Mouse (Mus musculus) liver, embryonic 15.5 days (tissue): ENCODE measurements around the gene Olfr458. TPM values are rescaled to one million over a fixed set of nuclear protein-coding genes. Genes with fewer than 3 reads are reported as not detected.

ENCODE experiments used
- ATAC-seq: fragments of 200-750 bp; cut with Nextera tagmentation; 2 replicates; pipeline ENCODE4 v1.8.0; 2017; ENCODE audit warnings: moderate number of reproducible peaks, mild to moderate bottlenecking, moderate library complexity; ENCODE audit not compliant: insufficient read depth
- H3K27ac ChIP-seq: fragments of 300-500 bp; sonication (generic); replicated peaks from 2 replicates; pipeline ENCODE4 v1.5.1; 2015; ENCODE audit warnings: mild to moderate bottlenecking, inconsistent platforms
- H3K27me3 ChIP-seq: fragments of 300-500 bp; sonication (generic); 2 replicates; pipeline ENCODE4 v1.6.1; 2015; ENCODE audit warnings: mild to moderate bottlenecking, inconsistent platforms
- H3K36me3 ChIP-seq: fragments of 300-500 bp; sonication (generic); replicated peaks from 2 replicates; pipeline ENCODE4 v1.6.1; 2015; ENCODE audit warnings: moderate library complexity, mild to moderate bottlenecking, inconsistent platforms
- H3K4me1 ChIP-seq: fragments of 300-500 bp; sonication (generic); replicated peaks from 2 replicates; pipeline ENCODE4 v1.6.1; 2015; ENCODE audit warnings: inconsistent platforms
- H3K4me2 ChIP-seq: fragments of 300-500 bp; sonication (generic); 2 replicates; pipeline ENCODE4 v1.6.1; 2015; ENCODE audit warnings: moderate library complexity, mild to moderate bottlenecking, inconsistent platforms
- H3K4me3 ChIP-seq: fragments of 300-500 bp; sonication (generic); replicated peaks from 2 replicates; pipeline ENCODE4 v1.5.1; 2015; ENCODE audit warnings: mild to moderate bottlenecking, inconsistent platforms
- H3K9ac ChIP-seq: fragments of 300-500 bp; sonication (generic); 2 replicates; pipeline ENCODE4 v1.6.1; 2015; ENCODE audit warnings: moderate library complexity, mild to moderate bottlenecking, inconsistent platforms
- H3K9me3 ChIP-seq: fragments of 300-500 bp; sonication (generic); replicated peaks from 2 replicates; pipeline ENCODE4 v1.6.1; 2016; ENCODE audit warnings: inconsistent platforms
- WGBS: fragments of 180-500 bp; shearing (Covaris S2); methylation state at CpG from one replicate; pipeline ENCODE4 v1.1.7; 2015; ENCODE audit warnings: mixed read lengths; ENCODE audit not compliant: insufficient replicate concordance; 5-methylcytosine and 5-hydroxymethylcytosine counted together
- polyA plus RNA-seq: library from polyadenylated mRNA; unstranded; fragments of >200 nt; fragmentation: Nextera tagmentation; extraction: Ambion mirVana; gene quantifications from 2 replicates; pipeline ENCODE4 v1.2.1, GENCODE M21; 2015

The Olfr458 gene
- polyA plus RNA-seq, 1 experiment from 2014 or later = not detected

- 42% methylated on average over 2 of the region's 2 CpGs for WGBS
- Histone ChIP-seq H3K27me3 (no peaks in the 10 kb centered on the region), H3K4me2 (no peak overlapping the region), H3K4me1 (no peaks in the 10 kb centered on the region), H3K36me3 (no peaks in the 10 kb centered on the region), H3K27ac (no peak overlapping the region), H3K9ac (no peak overlapping the region), H3K9me3 (no peaks in the 10 kb centered on the region), H3K4me3 (no peak overlapping the region)
- no peak for ATAC-seq
These were observed 23.6 kb downstream of the Olfr458 start for GRCm38 (mm10) chr6:42441395-42441794.

- H3K4me3 ChIP-seq = no peak overlapping the region
- WGBS = 36% methylated on average over 2 of the region's 2 CpGs
- H3K27ac ChIP-seq = no peak overlapping the region
- no peaks in the 10 kb centered on the region for H3K27me3 ChIP-seq
- H3K9me3 ChIP-seq = no peaks in the 10 kb centered on the region
- H3K9ac ChIP-seq = no peak overlapping the region
- no peaks in the 10 kb centered on the region for H3K36me3 ChIP-seq
- no peaks in the 10 kb centered on the region for H3K4me1 ChIP-seq
- no peak for ATAC-seq
- H3K4me2 ChIP-seq = no peak overlapping the region
These were observed 29.5 kb downstream of the Olfr458 start for GRCm38 (mm10) chr6:42435490-42435889.

GRCm38 (mm10) chr6:42434446-42434845 is 30.6 kb downstream of the Olfr458 start, which contains the start of gene Tas2r126:
Gene Tas2r126, plus strand, starts transcription at chr6:42434535.
- ATAC-seq = no peak
- 48% methylated on average over 6 of the region's 6 CpGs for WGBS

GRCm38 (mm10) chr6:42433554-42433953 is 31.4 kb downstream of the Olfr458 start:
- H3K4me2 ChIP-seq = no peak overlapping the region
- no peak for ATAC-seq
- H3K9me3 ChIP-seq = no peaks in the 10 kb centered on the region
- no peak overlapping the region for H3K4me3 ChIP-seq
- H3K27ac ChIP-seq = no peak overlapping the region
- no peaks in the 10 kb centered on the region for H3K27me3 ChIP-seq
- WGBS = 39% methylated on average over 2 of the region's 2 CpGs
- no peak overlapping the region for H3K9ac ChIP-seq
- no peaks in the 10 kb centered on the region for H3K4me1 ChIP-seq
- no peaks in the 10 kb centered on the region for H3K36me3 ChIP-seq

More at GRCm38 (mm10) chr6:42434446-42434845, 30.6 kb downstream of the Olfr458 start, which contains the start of gene Tas2r126:
- H3K36me3 ChIP-seq = no peaks in the 10 kb centered on the region
- no peaks in the 10 kb centered on the region for H3K4me1 ChIP-seq
- H3K9ac ChIP-seq = no peak within 1 kb of the TSS
- H3K4me2 ChIP-seq = no peak within 1 kb of the TSS
- no peaks in the 10 kb centered on the region for H3K27me3 ChIP-seq
- no peak within 1 kb of the TSS for H3K27ac ChIP-seq
- H3K9me3 ChIP-seq = no peaks in the 10 kb centered on the region
- H3K4me3 ChIP-seq = no peak within 1 kb of the TSS

- WGBS = 59% methylated on average over 4 of the region's 4 CpGs
- Histone ChIP-seq H3K36me3 (no peaks in the 10 kb centered on the region), H3K27me3 (no peaks in the 10 kb centered on the region), H3K4me3 (no peak overlapping the region), H3K4me1 (no peaks in the 10 kb centered on the region), H3K9me3 (no peaks in the 10 kb centered on the region), H3K27ac (no peak overlapping the region), H3K9ac (no peak overlapping the region), H3K4me2 (no peak overlapping the region)
- ATAC-seq = no peak
These were observed 38.7 kb downstream of the Olfr458 start for GRCm38 (mm10) chr6:42426337-42426736.

GRCm38 (mm10) chr6:42424472-42424871 is 40.5 kb downstream of the Olfr458 start:
- no peaks in the 10 kb centered on the region for H3K4me1 ChIP-seq
- no peak overlapping the region for H3K27ac ChIP-seq
- H3K9ac ChIP-seq = no peak overlapping the region
- no peak overlapping the region for H3K4me3 ChIP-seq
- H3K4me2 ChIP-seq = no peak overlapping the region
- no peak for ATAC-seq
- H3K9me3 ChIP-seq = no peaks in the 10 kb centered on the region
- H3K36me3 ChIP-seq = no peaks in the 10 kb centered on the region
- WGBS = 48% methylated on average over 3 of the region's 3 CpGs
- no peaks in the 10 kb centered on the region for H3K27me3 ChIP-seq

- H3K27me3 ChIP-seq = no peaks in the 10 kb centered on the region
- H3K36me3 ChIP-seq = no peaks in the 10 kb centered on the region
- 36% methylated on average over 2 of the region's 2 CpGs for WGBS
- no peak overlapping the region for H3K27ac ChIP-seq
- H3K9ac ChIP-seq = no peak overlapping the region
- ATAC-seq = no peak
- H3K9me3 ChIP-seq = no peaks in the 10 kb centered on the region
- no peak overlapping the region for H3K4me3 ChIP-seq
- H3K4me2 ChIP-seq = no peak overlapping the region
- no peaks in the 10 kb centered on the region for H3K4me1 ChIP-seq
These were observed 43.6 kb downstream of the Olfr458 start for GRCm38 (mm10) chr6:42421439-42421838.

GRCm38 (mm10) chr6:42419443-42419842 is 45.6 kb downstream of the Olfr458 start:
- Histone ChIP-seq H3K4me3 (no peak overlapping the region), H3K9me3 (no peaks in the 10 kb centered on the region), H3K4me1 (no peaks in the 10 kb centered on the region), H3K36me3 (no peaks in the 10 kb centered on the region), H3K9ac (no peak overlapping the region), H3K4me2 (no peak overlapping the region), H3K27me3 (no peaks in the 10 kb centered on the region), H3K27ac (no peak overlapping the region)
- WGBS = 68% methylated on average over 2 of the region's 2 CpGs
- ATAC-seq = no peak

Other genes with a start within 250 kb of the Olfr458 start
- gene Tas2r144, start 249.9 kb downstream of the Olfr458 start, polyA plus RNA-seq = not detected in 2 replicates
- 6.9 and 8.1 TPM in 2 replicates for gene Gstk1, start 219.3 kb downstream of the Olfr458 start, polyA plus RNA-seq
- 0.07 TPM in 1 of 2 replicates, not detected in the other for gene Tmem139, start 203.2 kb downstream of the Olfr458 start, polyA plus RNA-seq
- gene Casp2, start 200.2 kb downstream of the Olfr458 start, polyA plus RNA-seq = 24.6 and 25.0 TPM in 2 replicates
- gene Clcn1, start 178.5 kb downstream of the Olfr458 start, polyA plus RNA-seq = 0.05 and 0.07 TPM in 2 replicates
- gene Fam131b, start 140.6 kb downstream of the Olfr458 start, polyA plus RNA-seq = not detected in 2 replicates
- gene Zyx, start 115.6 kb downstream of the Olfr458 start, polyA plus RNA-seq = 39.7 and 41.9 TPM in 2 replicates
- gene Epha1, start 91.9 kb downstream of the Olfr458 start, polyA plus RNA-seq = 6.2 and 6.7 TPM in 2 replicates
- not detected in 2 replicates for gene Tas2r143, start 65.0 kb downstream of the Olfr458 start, polyA plus RNA-seq
- not detected in 2 replicates for gene Tas2r135, start 59.8 kb downstream of the Olfr458 start, polyA plus RNA-seq
- gene Tas2r126, start 30.7 kb downstream of the Olfr458 start, polyA plus RNA-seq = not detected in 2 replicates
- not detected in 2 replicates for gene Olfr457, start 11.1 kb upstream of the Olfr458 start, polyA plus RNA-seq
- gene Olfr456, start 22.0 kb upstream of the Olfr458 start, polyA plus RNA-seq = not detected in 2 replicates
- gene Olfr455, start 82.4 kb upstream of the Olfr458 start, polyA plus RNA-seq = not detected in 2 replicates
- not detected in 2 replicates for gene Tcaf3, start 132.5 kb upstream of the Olfr458 start, polyA plus RNA-seq
- gene Tcaf2, start 180.1 kb upstream of the Olfr458 start, polyA plus RNA-seq = 0.15 and 0.23 TPM in 2 replicates
- 4.7 TPM in 2 replicates for gene Tcaf1, start 244.9 kb upstream of the Olfr458 start, polyA plus RNA-seq